Mouse (Mus musculus): ENCODE measurements around the gene Evi2b.

Evi2b gene

DNA sequence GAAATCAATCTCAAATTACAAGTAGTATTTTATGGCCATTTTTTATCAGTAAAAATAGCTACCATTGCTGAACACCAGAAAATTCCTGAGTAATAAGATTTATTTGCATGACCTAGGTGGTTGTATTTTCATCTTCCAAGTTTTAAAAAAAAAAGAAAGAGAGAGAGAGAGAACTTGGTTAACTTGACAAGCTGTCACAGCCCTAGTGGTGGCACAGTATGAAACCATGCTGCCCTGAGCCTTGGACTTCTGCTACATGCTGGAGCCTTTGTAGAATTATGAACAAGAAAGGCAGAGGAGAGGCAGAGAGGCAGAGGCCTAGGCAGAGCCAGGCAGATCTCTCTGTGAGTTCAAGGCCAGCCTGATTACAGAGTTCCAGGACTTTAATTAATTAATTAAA, 1.6 kb downstream of the Evi2b start:
- no peak for DNase-seq (ENCODE audit: low spot score in 2 of 2)

DNA sequence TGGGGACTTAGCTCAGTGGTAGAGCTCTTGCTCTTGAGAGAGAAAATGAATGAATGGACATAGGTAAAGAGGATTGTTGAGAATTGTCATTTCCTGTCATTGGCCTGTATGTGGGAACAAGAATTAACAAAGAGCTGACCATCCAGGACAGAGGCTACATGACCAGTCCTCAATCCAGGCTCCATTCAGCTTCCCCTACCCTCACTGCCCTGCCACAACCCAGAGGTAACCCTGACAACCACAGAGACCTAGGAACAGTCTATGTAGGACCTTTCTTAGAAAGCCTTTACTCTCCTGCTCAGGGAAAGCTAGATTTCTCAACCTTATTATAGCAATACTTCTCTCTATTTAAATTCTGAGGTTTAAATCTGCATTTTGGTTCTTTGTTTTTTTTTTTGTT, 2.8 kb downstream of the Evi2b start:
- DNase-seq (ENCODE audit: low spot score in 2 of 2) = no peak

DNA sequence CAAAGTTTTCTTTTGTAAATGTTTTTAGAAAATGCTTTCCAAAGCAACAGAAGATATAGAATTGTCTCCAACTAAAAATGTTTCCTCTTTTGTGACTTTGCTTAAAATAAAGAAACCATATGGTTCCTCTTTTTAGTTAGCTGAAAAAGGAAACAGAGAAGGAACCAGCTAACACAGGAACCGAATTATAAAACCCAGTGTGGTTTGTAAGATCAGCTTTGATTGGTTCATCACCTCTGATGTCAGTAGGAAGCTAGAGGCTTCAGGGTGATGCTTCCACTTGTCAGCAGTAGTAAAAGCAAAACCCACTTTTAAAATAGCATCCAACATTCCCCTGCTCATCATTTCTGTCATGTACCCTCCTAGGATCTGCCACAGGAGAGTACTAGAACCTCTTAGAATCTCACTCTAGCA, 3.7 kb downstream of the Evi2b start:
- DNase-seq (ENCODE audit: low spot score in 2 of 2) = peak in 1 of 2 experiments; percentile 74

DNA sequence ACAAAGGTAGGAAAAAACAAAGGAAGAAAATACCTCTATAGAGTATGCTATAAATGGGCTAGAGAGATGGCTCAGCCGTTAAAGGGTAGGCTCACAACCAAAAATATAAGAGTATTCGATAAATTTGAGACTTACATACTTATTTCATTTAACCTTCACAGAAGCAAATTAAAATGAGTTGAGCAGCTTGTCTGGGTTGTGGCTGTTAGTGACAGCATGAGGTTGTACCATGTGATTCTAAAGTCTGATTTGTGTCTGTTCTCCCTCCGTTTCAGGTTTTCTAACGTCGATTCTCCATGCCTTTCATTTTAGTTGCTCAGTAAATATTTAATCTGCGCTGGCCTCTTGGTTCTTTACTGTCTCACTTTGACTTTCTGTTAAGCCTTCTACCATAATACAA, 4.3 kb downstream of the Evi2b start:
- no peak for DNase-seq (ENCODE audit: low spot score in 2 of 2)

DNA sequence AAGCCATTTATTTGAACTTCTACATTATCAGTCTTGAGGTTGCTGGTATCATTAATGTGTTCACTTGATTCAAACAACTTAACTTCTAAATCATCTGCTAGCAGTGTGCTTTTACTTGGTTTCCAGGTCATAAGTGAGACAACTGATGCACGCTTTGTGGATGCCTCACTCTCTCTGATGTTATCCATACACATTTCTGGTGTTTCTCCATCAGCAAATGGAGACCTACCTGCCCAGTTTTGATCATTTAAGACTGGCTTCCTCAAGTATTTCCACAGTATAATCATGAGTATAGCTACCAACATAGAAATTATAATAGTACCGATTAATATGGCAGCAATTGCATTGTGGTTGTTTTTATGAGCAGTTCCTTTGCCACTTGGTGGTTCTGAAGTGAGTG, 7.8 kb downstream of the Evi2b start:
- DNase-seq (ENCODE audit: low spot score in 2 of 2) = no peak

DNA sequence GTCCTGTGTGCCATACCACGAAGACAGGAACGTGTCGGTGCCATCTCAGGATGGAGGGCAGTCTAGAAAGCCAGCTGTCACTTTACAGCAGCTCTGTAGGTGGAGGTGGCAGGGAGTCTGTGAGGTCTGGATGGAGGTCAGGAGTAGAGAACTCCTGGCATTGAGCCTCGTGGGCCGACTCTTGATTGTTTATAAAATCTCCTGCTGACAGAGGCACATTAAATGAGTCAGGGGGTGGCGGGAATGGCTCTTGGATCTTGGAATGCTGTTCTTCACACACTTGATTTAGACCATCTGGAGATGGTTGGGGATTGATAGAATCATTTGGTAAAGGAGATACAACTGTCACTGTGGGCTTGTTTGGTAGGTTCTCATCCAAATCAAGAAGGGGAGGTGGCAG, 8.2 kb downstream of the Evi2b start:
- DNase-seq (ENCODE audit: low spot score in 2 of 2) = no peak

DNA sequence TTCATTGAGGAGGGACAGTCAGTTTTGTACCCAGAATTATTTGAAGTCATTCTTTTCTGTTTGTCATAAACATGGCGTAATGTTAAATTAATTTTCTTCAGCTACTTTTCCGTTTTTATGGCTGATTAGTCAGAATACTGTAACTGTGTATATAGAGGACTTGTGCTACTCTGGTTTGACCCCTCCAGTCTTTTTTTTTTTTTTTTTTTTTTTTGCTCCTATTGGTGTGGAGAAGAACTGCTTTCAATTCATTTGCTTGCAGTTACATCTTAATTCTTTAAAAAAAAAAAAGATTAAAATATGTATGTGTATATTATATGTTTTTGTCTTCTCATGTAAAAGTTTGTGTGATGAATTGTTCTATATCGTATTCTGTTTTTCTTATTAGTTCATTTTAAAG, 11.6 kb downstream of the Evi2b start:
- DNase-seq (ENCODE audit: low spot score in 2 of 2) = no peak

DNA sequence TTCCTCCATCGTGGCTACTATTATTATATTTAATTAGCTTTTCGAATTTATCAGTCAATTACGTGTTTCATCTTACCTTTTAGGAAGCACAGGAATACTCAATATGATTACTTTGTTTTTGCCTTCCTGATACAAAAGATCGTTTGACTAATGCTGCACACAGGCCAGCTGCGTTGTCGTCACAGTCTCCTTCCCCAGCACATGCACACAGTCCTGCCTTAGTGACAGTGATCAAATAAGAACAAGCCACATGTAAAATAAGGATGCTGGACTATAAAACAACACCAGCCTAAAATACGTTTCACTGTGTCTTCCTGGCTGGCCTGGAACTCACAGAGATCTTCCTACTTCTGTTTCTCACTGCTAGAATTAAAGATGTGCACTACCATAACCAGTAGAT, 19.1 kb downstream of the Evi2b start:
- no peak for DNase-seq (ENCODE audit: low spot score in 2 of 2)

DNA sequence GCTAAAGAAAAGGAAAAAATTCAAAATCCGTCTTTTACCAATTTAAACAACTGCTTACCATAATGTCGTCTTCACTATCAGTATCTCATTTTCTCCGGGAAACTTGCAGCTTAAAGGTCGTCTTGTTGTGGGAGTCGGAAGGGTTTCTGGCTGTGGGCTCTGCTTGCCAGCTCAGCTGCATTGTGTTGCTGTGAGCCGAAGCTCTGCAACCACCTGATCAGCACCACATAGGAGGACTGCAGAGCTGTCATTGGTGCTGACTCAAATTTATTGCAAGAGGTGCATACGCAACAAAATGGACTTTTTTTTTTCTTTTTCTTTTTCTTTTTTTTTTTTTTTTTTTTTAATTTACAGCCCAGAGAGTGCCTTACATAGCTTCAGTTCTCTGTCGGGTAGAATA, 19.7 kb downstream of the Evi2b start, which contains the start of gene Omg:
Omg (minus strand) TSS at position 240 of the 400 bp plus-strand sequence.
- peak; percentile 81 to 89 for DNase-seq (ENCODE audit: low spot score in 2 of 2)

DNA sequence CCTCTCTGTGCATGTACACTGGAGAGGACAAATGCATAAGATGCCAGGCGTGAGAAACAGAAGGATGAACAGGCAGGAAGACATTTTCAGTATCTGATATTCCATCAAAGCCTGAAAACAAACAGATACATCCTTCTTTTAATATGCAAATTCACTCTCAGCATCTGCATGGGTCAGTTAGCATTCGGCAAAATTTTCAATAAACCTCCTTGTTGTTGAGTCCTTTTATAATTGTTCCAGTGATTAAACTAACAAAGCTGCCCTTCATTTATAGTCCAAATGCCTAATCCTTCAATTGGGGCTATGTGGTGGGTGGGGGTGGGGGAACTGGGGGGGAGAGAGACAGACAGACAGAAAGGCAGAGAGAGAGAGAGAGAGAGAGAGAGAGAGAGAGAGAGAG, 20.6 kb downstream of the Evi2b start:
- DNase-seq (ENCODE audit: low spot score in 2 of 2) = no peak

DNA sequence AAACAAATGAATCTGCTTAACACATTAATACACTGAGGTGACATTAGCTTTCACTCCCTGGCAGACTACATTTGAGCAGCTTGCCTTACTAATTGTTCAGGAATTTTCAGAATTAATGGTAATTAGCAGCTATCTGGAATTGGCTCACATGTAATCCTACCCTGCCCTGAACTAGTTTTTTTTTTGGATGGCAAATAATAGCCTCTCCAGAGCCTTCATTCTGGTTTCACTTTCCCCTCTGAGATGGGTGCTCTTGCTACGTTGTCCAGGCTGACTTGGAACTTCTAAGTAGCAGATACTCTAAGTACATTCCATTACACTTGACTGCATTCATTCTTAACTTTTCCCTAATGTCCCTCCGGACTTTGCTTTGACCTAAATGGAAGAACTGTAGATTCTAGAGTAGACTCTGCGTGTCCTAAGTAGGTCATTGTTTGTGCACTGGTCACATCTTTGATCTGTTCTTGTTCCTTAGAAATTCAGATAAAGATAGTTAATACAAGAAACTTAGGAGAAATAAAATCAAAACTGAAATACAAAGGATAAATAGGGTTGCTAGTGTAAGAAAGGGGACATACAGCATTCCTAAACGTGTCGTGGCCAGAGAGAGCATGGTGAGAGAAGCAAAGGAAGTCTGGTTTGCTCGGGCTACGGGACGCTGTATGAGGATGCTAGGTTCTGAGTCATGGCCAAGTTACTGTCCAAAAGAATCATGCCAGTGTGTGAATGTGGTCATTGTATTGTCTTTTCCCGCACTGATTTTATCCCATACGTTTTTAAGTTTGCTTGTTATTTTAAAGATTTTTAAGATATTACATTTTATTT, 28.4 kb downstream of the Evi2b start:
- DNase-seq (ENCODE audit: low spot score in 2 of 2) = no peak

DNA sequence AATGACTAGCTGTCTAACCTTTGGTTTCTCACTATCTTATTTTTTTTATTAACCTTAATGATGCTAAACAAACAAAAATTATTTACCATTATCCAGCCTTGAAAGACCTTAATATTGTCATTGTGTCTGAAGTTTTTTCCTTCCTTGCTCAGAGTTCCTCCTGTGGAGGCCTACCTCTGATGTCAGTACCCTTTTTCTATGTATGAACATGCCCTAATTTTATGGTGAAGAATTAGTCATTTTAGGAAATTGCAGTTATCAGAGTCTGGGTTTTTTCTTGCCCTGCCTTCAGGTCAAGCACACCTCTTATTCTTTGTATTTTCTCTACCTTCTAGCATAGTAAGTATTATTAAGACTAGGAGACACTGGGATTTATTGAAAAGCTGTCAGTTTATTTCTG, 38.8 kb downstream of the Evi2b start:
- no peak for DNase-seq (ENCODE audit: low spot score in 2 of 2)

DNA sequence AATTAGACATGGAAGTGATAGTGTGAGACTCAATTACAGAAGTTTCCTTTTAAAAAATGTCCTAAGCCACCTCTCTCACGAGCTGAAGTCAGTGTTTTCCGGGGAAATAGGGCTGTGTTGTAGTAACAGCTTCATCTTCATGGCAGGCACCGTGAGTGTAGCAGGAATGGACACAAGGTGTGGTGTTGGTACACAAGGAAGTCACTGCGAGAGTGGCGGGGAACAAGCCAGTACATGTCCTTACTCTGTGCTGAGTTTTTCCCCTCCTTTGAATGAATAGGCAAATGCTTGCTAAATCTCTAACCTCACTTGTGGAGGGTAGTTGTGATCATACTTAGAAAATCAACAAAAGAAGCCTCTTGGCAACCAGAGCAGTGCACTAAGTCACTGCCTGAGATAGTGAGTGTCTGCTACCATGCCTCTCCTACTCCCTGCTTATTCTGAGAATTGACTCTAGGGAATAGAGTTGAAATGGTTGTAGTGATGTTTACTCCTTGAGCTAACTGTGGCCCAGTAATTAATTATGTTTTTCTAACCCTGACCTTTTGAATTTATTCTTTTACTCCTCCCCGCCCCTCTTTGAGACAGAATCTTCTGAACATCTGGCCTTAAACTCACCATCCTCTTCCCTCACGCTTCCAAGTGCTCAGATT, 39.6 kb downstream of the Evi2b start:
- no peak for DNase-seq (ENCODE audit: low spot score in 2 of 2)

DNA sequence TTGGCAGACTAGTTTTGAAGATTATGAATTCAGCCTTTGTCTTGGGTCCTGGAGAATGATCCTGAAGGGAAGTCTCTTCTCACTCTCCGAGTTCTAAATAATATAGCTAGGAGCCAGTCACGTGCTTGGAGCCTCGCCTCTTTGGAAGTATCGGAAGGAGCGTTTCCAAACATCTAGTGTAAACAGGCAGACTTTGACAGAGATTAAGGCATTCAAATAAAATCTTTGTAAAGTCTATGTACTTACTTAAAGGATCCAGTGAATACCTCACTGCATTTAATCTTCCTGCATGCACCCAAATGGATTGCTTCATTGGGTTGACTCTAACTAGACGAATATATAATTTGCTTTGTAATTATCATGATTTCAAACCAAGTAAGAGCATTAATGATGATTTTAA, 40.2 kb downstream of the Evi2b start:
- no peak for DNase-seq (ENCODE audit: low spot score in 2 of 2)

DNA sequence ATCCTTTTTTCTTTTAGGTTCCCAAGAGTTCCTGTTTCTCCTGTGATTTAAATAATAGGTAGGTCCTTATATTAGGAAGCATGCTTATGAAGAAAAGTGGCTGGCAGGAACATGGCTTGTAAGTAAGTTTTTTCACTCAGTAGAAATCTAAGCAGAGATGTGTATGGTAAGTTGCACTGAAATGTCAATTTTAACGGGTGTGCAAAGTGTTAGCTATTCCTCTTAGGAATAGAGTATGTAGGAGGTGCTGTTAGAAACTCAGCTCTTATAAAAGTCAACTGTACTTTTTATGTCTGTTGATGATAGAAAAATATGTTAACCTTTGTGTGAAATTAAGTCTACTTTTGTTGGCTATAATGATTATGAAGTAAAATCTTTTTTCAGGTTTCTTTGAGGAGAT, 55.5 kb downstream of the Evi2b start:
- no peak for DNase-seq (ENCODE audit: low spot score in 2 of 2)

All from right cerebral cortex, postnatal 10 days (tissue).